Mouse (Mus musculus) CH12.LX (cell line): ENCODE data around the gene Ifi203.

Source experiments
- BHLHE40 ChIP-seq: IDR thresholded peaks from 2 replicates; pipeline ENCODE4 v1.6.1; 2011; ENCODE audit warnings: mild to moderate bottlenecking, low read depth, low read length, improper control_type of control experiment
- CTCF ChIP-seq, 2 experiments: IDR thresholded peaks in 1 of 2; conservative IDR thresholded peaks in 1 of 2; 2 replicates each; pipeline ENCODE4 v1.5.1; 2011 to 2012; ENCODE audit warnings: low read depth in 2 of 2, low read length in 2 of 2, improper control_type of control experiment in 1 of 2, inconsistent platforms in 1 of 2, mild to moderate bottlenecking in 1 of 2, moderate library complexity in 1 of 2
- ELF1 ChIP-seq: IDR thresholded peaks from 2 replicates; pipeline ENCODE4 v1.6.1; 2014; ENCODE audit warnings: low read depth, mild to moderate bottlenecking, inconsistent platforms, low read length, improper control_type of control experiment
- EP300 ChIP-seq: IDR thresholded peaks from 2 replicates; pipeline ENCODE4 v1.6.1; 2011; ENCODE audit warnings: low read length, improper control_type of control experiment
- GABPA ChIP-seq: IDR thresholded peaks from 2 replicates; pipeline ENCODE4 v1.6.1; 2012; ENCODE audit warnings: low read depth, low read length, improper control_type of control experiment, inconsistent platforms; ENCODE audit not compliant: insufficient replicate concordance
- HCFC1 ChIP-seq: IDR thresholded peaks from 2 replicates; pipeline ENCODE4 v1.6.1; 2012; ENCODE audit warnings: low read depth, mild to moderate bottlenecking, inconsistent platforms, low read length, improper control_type of control experiment
- IRF4 ChIP-seq: IDR thresholded peaks from 2 replicates; pipeline ENCODE4 v1.6.1; 2014; ENCODE audit warnings: low read depth, mild to moderate bottlenecking, inconsistent platforms, low read length, improper control_type of control experiment
- MAFK ChIP-seq: IDR thresholded peaks from 2 replicates; pipeline ENCODE4 v1.6.1; 2011; ENCODE audit warnings: low read length, improper control_type of control experiment; ENCODE audit not compliant: insufficient replicate concordance
- MAX ChIP-seq: IDR thresholded peaks from 2 replicates; pipeline ENCODE4 v1.6.1; 2011; ENCODE audit warnings: low read length, improper control_type of control experiment
- MEF2A ChIP-seq: IDR thresholded peaks from 2 replicates; pipeline ENCODE4 v1.6.1; 2014; ENCODE audit warnings: low read depth, mild to moderate bottlenecking, inconsistent platforms, low read length, improper control_type of control experiment, borderline replicate concordance
- NRF1 ChIP-seq: IDR thresholded peaks from 2 replicates; pipeline ENCODE4 v1.6.1; 2014; ENCODE audit warnings: low read depth, mild to moderate bottlenecking, inconsistent platforms, low read length, improper control_type of control experiment, moderate library complexity
- POLR2A ChIP-seq: IDR thresholded peaks from 2 replicates; pipeline ENCODE4 v1.6.1; 2011; ENCODE audit warnings: low read depth, mild to moderate bottlenecking, improper control_type of control experiment, low read length
- USF1 ChIP-seq: IDR thresholded peaks from 2 replicates; pipeline ENCODE4 v1.6.1; 2014; ENCODE audit warnings: low read depth, mild to moderate bottlenecking, inconsistent platforms, low read length, improper control_type of control experiment
- ZMIZ1 ChIP-seq: IDR thresholded peaks from 2 replicates; pipeline ENCODE4 v1.6.1; 2012; ENCODE audit warnings: low read depth, mild to moderate bottlenecking, inconsistent platforms, low read length, improper control_type of control experiment

- TF ChIP-seq CTCF (conservative IDR thresholded peaks at IDR 0.05 in 1 of 2, IDR thresholded peaks at IDR 0.05 in 1 of 2; ENCODE audit: low read depth in 2 of 2, low read length in 2 of 2) (no peak), MAX (no peak), USF1 (no peak), EP300 (no peak), POLR2A (no peak), BHLHE40 (no peak), MEF2A (no peak), IRF4 (no peak), MAFK (no peak), ELF1 (no peak), HCFC1 (no peak), GABPA (no peak), NRF1 (no peak), ZMIZ1 (no peak)
Observed at GRCm38 (mm10) chr1:173977622-173978021, 35.1 kb upstream of the Ifi203 start.
